8 mouse cellular contexts compared by ENCODE assay signal in the genomic region with DNA sequence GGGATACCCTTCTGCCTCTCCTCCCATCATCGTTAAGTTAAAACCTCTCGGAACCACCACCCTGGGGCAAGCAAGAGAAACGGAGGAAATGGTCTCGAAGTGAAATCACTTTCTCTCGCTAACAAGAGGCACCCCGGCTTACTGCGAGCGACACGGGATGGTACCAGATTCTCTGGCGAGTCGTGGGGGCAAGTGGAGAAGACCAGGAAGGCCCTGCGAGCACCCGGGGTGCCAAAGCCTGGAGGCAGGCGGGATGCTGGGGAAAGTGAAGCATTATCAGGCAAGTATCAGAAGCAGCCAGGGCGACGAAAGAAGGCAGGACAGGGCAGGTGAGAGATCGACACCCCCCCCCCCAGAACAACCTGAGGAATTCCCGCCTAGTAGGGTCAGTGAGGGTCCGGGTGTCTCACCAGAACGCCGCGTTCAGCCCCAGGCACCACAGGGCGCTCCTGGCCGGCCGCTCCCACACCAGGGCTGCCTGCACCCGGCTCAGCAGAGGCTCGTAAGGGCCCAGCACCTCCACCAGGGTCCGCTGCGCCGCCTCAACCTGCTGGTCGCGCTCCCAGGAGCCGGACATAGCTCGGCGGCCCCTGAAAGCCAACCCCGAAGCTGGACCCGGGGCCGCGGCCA. TPM values are rescaled to one million over a fixed set of nuclear protein-coding genes. Genes with fewer than 3 reads are reported as not detected.
DNase-seq lines count a peak whose midpoint lies in the region; ATAC-seq and TF ChIP-seq lines count a peak whose summit lies in the region.

No protein-coding gene starts in this region.

- under 1% methylated on average over 38 of the region's 39 CpGs for WGBS in heart, adult 2 months
- WGBS in embryonic facial prominence, embryonic 15.5 days: under 1% methylated on average over 39 of the region's 39 CpGs
- WGBS in limb, embryonic 10.5 days: under 1% methylated on average over 39 of the region's 39 CpGs

- peak overlapping the region; percentile 82 for H3K4me2 ChIP-seq in embryonic facial prominence, embryonic 15.5 days (replicated peaks)

- H3K9ac ChIP-seq in heart, adult 2 months (ENCODE audit: low read depth, low read length): peak overlapping the region; percentile 91
- H3K9ac ChIP-seq in embryonic facial prominence, embryonic 15.5 days: peak overlapping the region; percentile 96

- H3K27ac ChIP-seq in heart, adult 2 months: peak overlapping the region; percentile 98
- peak overlapping the region; percentile 93 for H3K27ac ChIP-seq in embryonic facial prominence, embryonic 15.5 days (replicated peaks)
- peak overlapping the region; percentile 89 for H3K27ac ChIP-seq in limb, embryonic 10.5 days

- TF ChIP-seq EP300 in heart, adult 2 months (IDR thresholded peaks at IDR 0.05; ENCODE audit: insufficient read depth, low read depth, low read length): no peak

- DNase-seq in heart, adult 2 months: no peak
- DNase-seq in heart, postnatal 36 days: no peak
- DNase-seq in limb, embryonic 10.5 days (ENCODE audit: low spot score): no peak
- peak; percentile 53 for DNase-seq in naive thymus-derived CD4-positive, alpha-beta T cell, adult 2 months (ENCODE audit: low read depth)
- DNase-seq in ovary, postnatal 14 days (ENCODE audit: low spot score): no peak
- no peak for DNase-seq in cerebellum, adult 18-20 months

- H3K27me3 ChIP-seq in heart, adult 2 months (ENCODE audit: control insufficient read depth, insufficient read depth, low read length): no peaks in the 10 kb centered on the region
- no peaks in the 10 kb centered on the region for H3K27me3 ChIP-seq in embryonic facial prominence, embryonic 15.5 days
- H3K27me3 ChIP-seq in limb, embryonic 10.5 days (ENCODE audit: low read depth, poor library complexity, severe bottlenecking): no peaks in the 10 kb centered on the region

- peaks cover 4% of the 10 kb centered on the region; the same call in 1 of the 2 replicates for H3K79me2 ChIP-seq in heart, adult 2 months (replicated peaks; ENCODE audit: control insufficient read depth, insufficient read depth, low read length)

- ATAC-seq in CD4-positive, CD25-positive, alpha-beta regulatory T cell, adult 4 months: peak; percentile 30
- ATAC-seq in embryonic facial prominence, embryonic 15.5 days (ENCODE audit: insufficient number of reproducible peaks, low FRiP score, low TSS enrichment, low read depth): peak; percentile 80

- peak; percentile 51 for TF ChIP-seq CTCF in heart, adult 2 months (IDR thresholded peaks at IDR 0.05)

- H3K36me3 ChIP-seq in heart, adult 2 months (ENCODE audit: control insufficient read depth, insufficient read depth, low read length): peaks cover 15% of the 10 kb centered on the region
- peaks cover 24% of the 10 kb centered on the region for H3K36me3 ChIP-seq in embryonic facial prominence, embryonic 15.5 days
- H3K36me3 ChIP-seq in limb, embryonic 10.5 days: peaks cover 58% of the 10 kb centered on the region

- H3K4me3 ChIP-seq in heart, adult 2 months: peak overlapping the region; percentile 66
- H3K4me3 ChIP-seq in embryonic facial prominence, embryonic 15.5 days (replicated peaks): peak overlapping the region; percentile 99
- H3K4me3 ChIP-seq in limb, embryonic 10.5 days: peak overlapping the region; percentile 96

- peaks cover 7% of the 10 kb centered on the region for H3K4me1 ChIP-seq in heart, adult 2 months (ENCODE audit: control insufficient read depth, insufficient read depth, low read length)
- H3K4me1 ChIP-seq in embryonic facial prominence, embryonic 15.5 days: peaks cover 40% of the 10 kb centered on the region
- peaks cover 31% of the 10 kb centered on the region for H3K4me1 ChIP-seq in limb, embryonic 10.5 days

- TF ChIP-seq POLR2A in heart, adult 2 months (IDR thresholded peaks at IDR 0.05; ENCODE audit: insufficient read depth, low read depth, low read length): no peak

- H3K9me3 ChIP-seq in embryonic facial prominence, embryonic 15.5 days (replicated peaks): no peaks in the 10 kb centered on the region
- H3K9me3 ChIP-seq in limb, embryonic 10.5 days (replicated peaks): no peaks in the 10 kb centered on the region

- intact Hi-C loops in heart, adult 2 months (cut with DNase I): loop anchor here (2.0 kb wide), 2 partner anchors 32 to 56 kb away; partner anchors contain the start of genes Ccr10 and Mlx
- intact Hi-C loops in heart, postnatal 36 days (cut with DNase I): loop anchor here (2.0 kb wide), 1 partner anchor 22 kb away; no protein-coding TSS in a partner anchor

RNA-seq across cellular contexts. Expression of gene Retreg3, which starts 0.4 kb away (rescaled TPM):
- total RNA-seq in heart, adult 2 months (2021): 10 to 100 TPM; 28.5 to 31.0 TPM
- polyA plus RNA-seq in heart, adult 2 months (2012; rRNA removed): 31.8 and 53.1 TPM in 2 replicates
- total RNA-seq in heart, postnatal 36 days (2021): 10 to 100 TPM; 34.2 to 36.3 TPM
- 10 to 100 TPM; 16.1 to 27.9 TPM for polyA plus RNA-seq in CD4-positive, CD25-positive, alpha-beta regulatory T cell, adult 4 months (2017; shearing (Covaris generic))
- 25.3 and 26.7 TPM in 2 replicates for polyA plus RNA-seq in embryonic facial prominence, embryonic 15.5 days (2015; fragmentation: Nextera tagmentation; extraction: Ambion mirVana)
- 17.8 and 17.9 TPM in 2 replicates for polyA plus RNA-seq in limb, embryonic 10.5 days (2016; fragmentation: Nextera tagmentation; extraction: Ambion mirVana)

RNA-seq across cellular contexts. Expression of gene Tubg1, which starts 0.5 kb away (rescaled TPM):
- total RNA-seq in heart, adult 2 months (2021): 10 to 100 TPM; 22.7 to 23.6 TPM
- 14.2 and 17.2 TPM in 2 replicates for polyA plus RNA-seq in heart, adult 2 months (2012; rRNA removed)
- total RNA-seq in heart, postnatal 36 days (2021): 10 to 100 TPM; 23.2 to 24.1 TPM
- 10 to 100 TPM; 24.9 to 34.0 TPM for polyA plus RNA-seq in CD4-positive, CD25-positive, alpha-beta regulatory T cell, adult 4 months (2017; shearing (Covaris generic))
- polyA plus RNA-seq in embryonic facial prominence, embryonic 15.5 days (2015; fragmentation: Nextera tagmentation; extraction: Ambion mirVana): 69.7 and 73.4 TPM in 2 replicates
- 145 and 158 TPM in 2 replicates for polyA plus RNA-seq in limb, embryonic 10.5 days (2016; fragmentation: Nextera tagmentation; extraction: Ambion mirVana)

RNA-seq across cellular contexts. Expression of gene Psmc3ip, which starts 24.0 kb away (rescaled TPM):
- total RNA-seq in heart, adult 2 months (2021): 1 to 10 TPM; 1.6 to 2.7 TPM
- 1.1 and 1.3 TPM in 2 replicates for polyA plus RNA-seq in heart, adult 2 months (2012; rRNA removed)
- 1 to 10 TPM; 1.9 to 4.1 TPM for total RNA-seq in heart, postnatal 36 days (2021)
- polyA plus RNA-seq in CD4-positive, CD25-positive, alpha-beta regulatory T cell, adult 4 months (2017; shearing (Covaris generic)): 1 to 10 TPM; 8.4 to 9.8 TPM
- 32.0 and 33.6 TPM in 2 replicates for polyA plus RNA-seq in embryonic facial prominence, embryonic 15.5 days (2015; fragmentation: Nextera tagmentation; extraction: Ambion mirVana)
- polyA plus RNA-seq in limb, embryonic 10.5 days (2016; fragmentation: Nextera tagmentation; extraction: Ambion mirVana): 73.1 and 74.0 TPM in 2 replicates

RNA-seq across cellular contexts. Expression of gene Mlx, which starts 32.2 kb away (rescaled TPM):
- total RNA-seq in heart, adult 2 months (2021): 10 to 100 TPM; 18.1 to 21.3 TPM
- polyA plus RNA-seq in heart, adult 2 months (2012; rRNA removed): 23.0 and 45.2 TPM in 2 replicates
- total RNA-seq in heart, postnatal 36 days (2021): 10 to 100 TPM; 18.8 to 23.1 TPM
- polyA plus RNA-seq in CD4-positive, CD25-positive, alpha-beta regulatory T cell, adult 4 months (2017; shearing (Covaris generic)): 10 to 100 TPM; 60.2 to 68.1 TPM
- 50.3 and 52.0 TPM in 2 replicates for polyA plus RNA-seq in embryonic facial prominence, embryonic 15.5 days (2015; fragmentation: Nextera tagmentation; extraction: Ambion mirVana)
- polyA plus RNA-seq in limb, embryonic 10.5 days (2016; fragmentation: Nextera tagmentation; extraction: Ambion mirVana): 41.3 and 49.6 TPM in 2 replicates

RNA-seq across cellular contexts. Expression of gene Tubg2, which starts 36.5 kb away (rescaled TPM):
- 1 to 10 TPM; 3.5 TPM for total RNA-seq in heart, adult 2 months (2021)
- 2.1 and 2.9 TPM in 2 replicates for polyA plus RNA-seq in heart, adult 2 months (2012; rRNA removed)
- 1 to 10 TPM; 3.7 to 3.9 TPM for total RNA-seq in heart, postnatal 36 days (2021)
- 1 to 10 TPM; 1.4 to 3.5 TPM for polyA plus RNA-seq in CD4-positive, CD25-positive, alpha-beta regulatory T cell, adult 4 months (2017; shearing (Covaris generic))
- 11.1 and 11.9 TPM in 2 replicates for polyA plus RNA-seq in embryonic facial prominence, embryonic 15.5 days (2015; fragmentation: Nextera tagmentation; extraction: Ambion mirVana)
- 2.5 and 3.0 TPM in 2 replicates for polyA plus RNA-seq in limb, embryonic 10.5 days (2016; fragmentation: Nextera tagmentation; extraction: Ambion mirVana)
